Mouse (Mus musculus): ENCODE results near the gene Ap2b1.
"Not testable (repeated sequence)": the region's sequence is repeated elsewhere in the genome, so short reads cannot be mapped to it uniquely, and the experiment has no call there.

Ap2b1 gene

GRCm38 (mm10) chr11:83298225-83299195 is at the start of gene Ap2b1:
TSS of gene Ap2b1 (plus strand) at chr11:83299024.
- DNase-seq = peak; percentile 98

DNA sequence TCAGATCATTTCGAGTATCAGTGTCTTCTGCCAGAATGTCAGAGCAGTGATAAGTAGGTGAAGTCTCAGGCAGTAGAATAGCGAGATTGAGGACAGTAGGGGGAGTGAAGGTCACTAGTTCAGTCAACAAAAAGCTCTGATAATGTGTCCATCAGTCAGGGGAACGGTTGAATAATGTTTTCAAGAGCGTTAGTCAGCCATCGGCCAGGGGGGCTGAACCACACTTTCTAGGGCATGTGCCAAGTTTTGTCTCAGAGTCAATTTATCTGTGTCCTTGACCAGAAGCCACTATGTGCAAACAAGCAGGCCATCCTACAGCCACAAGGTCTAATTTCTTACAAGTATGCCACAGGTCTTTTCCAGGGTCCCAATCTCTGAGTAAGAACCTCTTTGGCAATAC is 41.6 kb upstream of the Ap2b1 start:
- DNase-seq = not testable (repeated sequence)

GRCm38 (mm10) chr11:83262673-83263072 is 36.2 kb upstream of the Ap2b1 start:
- no peak for DNase-seq

- DNase-seq = peak; percentile 28
Measured at GRCm38 (mm10) chr11:83263146-83263545, 35.7 kb upstream of the Ap2b1 start.

GRCm38 (mm10) chr11:83270842-83271150 is 28.0 kb upstream of the Ap2b1 start:
- DNase-seq = no peak

- peak; percentile 94 for DNase-seq
Measured at GRCm38 (mm10) chr11:83271151-83271950, 27.5 kb upstream of the Ap2b1 start.

GRCm38 (mm10) chr11:83271951-83272843 is 26.6 kb upstream of the Ap2b1 start:
- peak; percentile 86 for DNase-seq

DNA sequence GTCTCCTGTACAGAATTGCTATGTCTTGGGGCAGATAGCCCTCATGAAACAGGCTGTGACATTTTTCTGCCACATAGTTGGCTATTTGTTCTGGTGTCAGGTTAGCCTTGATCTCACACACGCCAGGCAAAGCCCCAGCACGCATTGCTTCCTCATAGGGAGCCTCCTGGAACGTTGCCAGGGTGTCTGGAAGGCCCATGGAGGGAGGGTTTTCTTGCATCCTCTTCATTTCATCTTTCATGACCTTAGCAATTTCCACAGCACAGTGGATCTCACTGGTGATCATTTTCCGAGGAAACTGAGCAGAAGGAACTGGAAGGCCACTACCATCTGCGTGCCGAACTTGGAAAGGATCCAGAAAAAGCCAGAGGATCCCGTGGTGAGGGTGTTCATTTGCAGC is 22.6 kb upstream of the Ap2b1 start:
- peak; percentile 8 for DNase-seq

DNA sequence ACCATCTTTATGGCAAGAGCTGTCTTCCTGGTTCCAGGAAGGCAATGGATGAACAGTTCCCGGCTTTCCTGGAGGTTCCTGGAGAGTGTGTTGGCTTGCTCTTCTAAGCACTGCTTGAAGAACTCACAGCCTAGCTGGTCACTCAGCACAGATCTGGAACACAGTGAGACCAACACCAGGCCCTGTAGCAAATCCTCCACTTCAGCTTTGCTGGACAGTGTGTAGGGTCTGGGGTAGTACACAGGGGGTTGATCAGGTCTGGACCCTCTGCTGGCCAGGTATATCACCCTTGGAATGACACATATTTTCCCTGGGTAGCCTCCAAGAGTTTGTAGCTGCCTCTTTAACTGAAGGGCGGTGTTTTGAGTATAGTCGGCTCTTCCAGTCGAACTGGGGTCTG is 19.8 kb upstream of the Ap2b1 start:
- no peak for DNase-seq

GRCm38 (mm10) chr11:83279691-83280090 is 19.1 kb upstream of the Ap2b1 start:
- DNase-seq = no peak

- no peak for DNase-seq
Measured at GRCm38 (mm10) chr11:83282084-83282483, 16.7 kb upstream of the Ap2b1 start.

- no peak for DNase-seq
Measured at GRCm38 (mm10) chr11:83285627-83286026, 13.2 kb upstream of the Ap2b1 start.

GRCm38 (mm10) chr11:83286566-83286965 is 12.3 kb upstream of the Ap2b1 start, which contains the start of gene Slfn14:
TSS of gene Slfn14 (minus strand) at chr11:83286726.
- no peak for DNase-seq

- no peak for DNase-seq
Measured at GRCm38 (mm10) chr11:83289036-83289435, 9.8 kb upstream of the Ap2b1 start.

DNA sequence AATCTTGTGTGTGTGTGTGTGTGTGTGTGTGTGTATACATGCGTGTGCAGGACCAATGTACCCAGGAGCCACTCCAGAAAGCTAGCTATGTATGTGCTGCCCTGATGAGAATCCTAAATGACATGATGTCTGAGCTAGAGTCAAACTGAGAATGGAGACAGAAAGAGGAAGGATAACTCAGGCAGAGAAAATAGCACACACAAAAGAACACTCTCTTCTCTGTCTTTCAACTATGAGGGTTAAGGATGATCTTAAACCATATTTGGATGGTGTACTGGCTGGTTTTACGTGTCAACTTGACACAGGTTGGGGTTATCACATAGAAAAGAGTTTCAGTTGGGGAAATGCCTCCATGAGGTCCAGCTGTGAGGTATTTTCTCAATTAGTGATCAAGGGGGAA is 9.2 kb upstream of the Ap2b1 start:
- no peak for DNase-seq

GRCm38 (mm10) chr11:83291375-83292250 is 7.2 kb upstream of the Ap2b1 start:
- peak; percentile 99 for DNase-seq

DNA sequence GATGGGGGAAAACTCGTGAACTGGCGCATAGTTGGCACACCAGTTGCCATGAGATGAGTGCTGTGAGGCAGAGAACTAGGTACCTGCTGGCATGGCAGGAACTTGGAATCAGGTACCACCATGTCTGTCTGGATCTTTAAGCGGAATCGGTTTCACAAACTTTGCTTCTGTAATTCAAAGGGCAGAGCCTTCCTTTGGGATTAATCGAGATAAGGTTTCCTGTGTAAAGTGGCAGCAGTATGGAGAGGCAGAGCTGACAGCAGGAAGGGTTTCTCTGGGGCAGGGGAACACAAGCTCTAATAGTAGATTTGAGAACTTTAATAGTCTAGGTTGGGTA is 6.6 kb upstream of the Ap2b1 start:
- no peak for DNase-seq

- DNase-seq = no peak
Measured at GRCm38 (mm10) chr11:83293182-83293581, 5.6 kb upstream of the Ap2b1 start.

DNA sequence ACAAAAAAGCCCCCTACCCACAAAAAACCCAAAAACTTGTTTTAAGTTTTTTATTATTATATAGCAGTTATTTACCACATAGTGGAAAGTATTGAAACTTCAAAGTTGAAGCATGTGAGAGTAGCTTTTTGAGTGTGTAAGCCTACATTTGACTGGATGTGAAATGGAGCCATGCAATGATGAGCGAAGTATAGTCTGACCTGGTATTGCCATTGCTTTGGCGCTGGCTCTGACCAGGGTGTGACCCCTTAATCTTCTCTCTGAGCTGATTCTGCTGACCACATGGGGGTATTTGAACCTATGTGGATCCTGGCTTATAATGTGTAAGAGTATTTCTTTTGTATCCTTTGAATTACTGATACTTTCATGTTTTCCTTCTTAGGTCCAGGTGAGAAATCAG is 4.7 kb upstream of the Ap2b1 start:
- no peak for DNase-seq

GRCm38 (mm10) chr11:83297816-83298215 is 1.0 kb upstream of the Ap2b1 start:
- DNase-seq = no peak

DNA sequence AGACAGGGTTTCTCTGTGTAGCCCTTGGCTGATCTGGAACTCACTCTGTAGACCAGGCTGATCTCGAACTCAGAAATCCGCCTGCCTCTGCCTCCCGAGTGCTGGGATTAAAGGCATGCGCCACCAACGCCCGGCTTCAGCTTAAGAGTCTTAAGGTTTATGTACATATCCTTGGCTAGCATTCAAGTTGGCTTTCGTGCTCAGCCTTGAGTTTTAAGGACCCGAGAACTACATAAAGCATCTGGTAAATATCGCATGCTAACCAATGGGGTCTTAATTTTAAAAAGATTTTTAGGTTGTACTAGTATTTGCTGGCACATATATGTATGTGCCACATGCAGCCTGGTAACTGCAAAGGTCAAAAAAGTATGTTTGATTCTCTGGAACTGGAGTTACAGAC is 900 bp downstream of the Ap2b1 start:
- no peak for DNase-seq

GRCm38 (mm10) chr11:83301431-83301831 is 2.6 kb downstream of the Ap2b1 start:
- DNase-seq = no peak
